Mouse (Mus musculus) olfactory bulb, adult 2 months (tissue): ENCODE data around the gene Gper1. TPM values are rescaled to one million over a fixed set of nuclear protein-coding genes. Genes with fewer than 3 reads are reported as not detected.

Experiments
- H3K27ac ChIP-seq: fragments of 200-500 bp; 2 replicates; pipeline ENCODE4 v1.5.1; 2012; ENCODE audit warnings: low read depth, low read length; ENCODE audit not compliant: insufficient read depth
- H3K4me1 ChIP-seq: fragments of 200-500 bp; 2 replicates; pipeline ENCODE4 v1.6.1; 2012; ENCODE audit warnings: low read length; ENCODE audit not compliant: control insufficient read depth, insufficient read depth
- H3K4me3 ChIP-seq: fragments of 200-500 bp; 2 replicates; pipeline ENCODE4 v1.5.1; 2012; ENCODE audit warnings: mild to moderate bottlenecking, low read depth, low read length, moderate library complexity; ENCODE audit not compliant: insufficient read depth
- CTCF ChIP-seq: fragments of 200-500 bp; IDR thresholded peaks from 2 replicates; pipeline ENCODE4 v1.5.1; 2012; ENCODE audit warnings: low read depth, mild to moderate bottlenecking, low read length, moderate library complexity; ENCODE audit not compliant: insufficient read depth
- POLR2A ChIP-seq: fragments of 200-500 bp; IDR thresholded peaks from 2 replicates; pipeline ENCODE4 v1.6.1; 2012; ENCODE audit warnings: mild to moderate bottlenecking, low read depth, low read length, moderate library complexity; ENCODE audit not compliant: insufficient read depth
- WGBS: fragments of 180-500 bp; shearing (Covaris S2); methylation state at CpG from one replicate; pipeline ENCODE4 v1.1.7; 2018; 5-methylcytosine and 5-hydroxymethylcytosine counted together
- polyA plus RNA-seq: library from polyadenylated mRNA; stranded (reverse); fragments of >200 nt; gene quantifications from 2 replicates; pipeline ENCODE4 v1.2.4, GENCODE M21; 2012; ENCODE audit warnings: low replicate concordance; ENCODE audit not compliant: missing spikeins, insufficient read depth, insufficient read length

Gper1 gene
- polyA plus RNA-seq, 1 experiment = not detected

GRCm38 (mm10) chr5:139408511-139408910 is 14.4 kb upstream of the Gper1 start:
- 85% methylated on average over 7 of the region's 7 CpGs for WGBS
- Histone ChIP-seq H3K4me1 (no peaks in the 10 kb centered on the region; the same call in 1 of the 2 replicates), H3K27ac (no peak overlapping the region), H3K4me3 (no peak overlapping the region)
- TF ChIP-seq POLR2A (no peak), CTCF (no peak)

DNA sequence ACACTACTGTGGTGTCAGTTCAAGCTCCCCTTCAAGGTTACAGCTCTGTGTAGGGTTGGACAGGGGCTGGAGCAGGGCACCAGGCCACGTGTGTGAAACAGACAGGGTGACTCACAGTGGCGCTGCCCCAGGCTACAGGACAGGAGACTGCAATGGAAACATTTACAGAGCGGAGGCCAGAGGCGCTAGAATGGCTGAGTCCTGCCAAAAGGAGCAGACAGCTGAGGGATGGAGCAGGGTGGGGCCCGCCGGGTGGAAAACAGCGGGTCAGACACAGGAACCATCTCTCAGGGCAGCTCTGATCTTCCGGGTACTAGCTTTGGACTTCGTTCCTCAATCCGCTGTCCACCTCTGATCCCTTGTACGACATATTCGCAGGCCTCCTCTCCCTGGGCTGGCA is 13.5 kb upstream of the Gper1 start:
- H3K27ac ChIP-seq = no peak overlapping the region
- 85% methylated on average over 12 of the region's 12 CpGs for WGBS
- TF ChIP-seq POLR2A (no peak), CTCF (no peak)
- no peaks in the 10 kb centered on the region; the same call in 1 of the 2 replicates for H3K4me1 ChIP-seq
- no peak overlapping the region for H3K4me3 ChIP-seq

DNA sequence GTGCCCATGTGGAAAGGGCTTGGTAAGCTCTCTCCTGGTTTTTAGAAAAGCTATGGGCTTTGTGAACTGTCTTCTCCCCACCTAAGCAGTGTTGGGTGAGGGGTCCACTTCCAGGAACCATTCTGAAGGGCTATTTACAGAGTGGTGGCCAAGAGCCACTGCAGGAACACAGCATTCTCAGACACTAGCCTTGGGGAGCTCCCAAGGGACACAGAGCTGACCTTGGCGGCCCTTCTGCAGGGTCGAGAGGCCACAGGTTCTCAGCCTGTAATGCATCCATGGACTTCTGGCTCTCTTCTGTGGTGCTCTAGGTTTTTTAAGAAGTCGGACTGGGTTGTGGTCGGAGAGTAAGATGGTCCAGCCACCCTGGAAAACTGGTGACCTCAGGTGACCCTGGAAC is 12.9 kb upstream of the Gper1 start:
- WGBS = 86% methylated on average over 4 of the region's 4 CpGs
- TF ChIP-seq CTCF = no peak
- no peak for TF ChIP-seq POLR2A
- H3K4me3 ChIP-seq = no peak overlapping the region
- no peak overlapping the region for H3K27ac ChIP-seq
- H3K4me1 ChIP-seq = no peaks in the 10 kb centered on the region; the same call in 1 of the 2 replicates

DNA sequence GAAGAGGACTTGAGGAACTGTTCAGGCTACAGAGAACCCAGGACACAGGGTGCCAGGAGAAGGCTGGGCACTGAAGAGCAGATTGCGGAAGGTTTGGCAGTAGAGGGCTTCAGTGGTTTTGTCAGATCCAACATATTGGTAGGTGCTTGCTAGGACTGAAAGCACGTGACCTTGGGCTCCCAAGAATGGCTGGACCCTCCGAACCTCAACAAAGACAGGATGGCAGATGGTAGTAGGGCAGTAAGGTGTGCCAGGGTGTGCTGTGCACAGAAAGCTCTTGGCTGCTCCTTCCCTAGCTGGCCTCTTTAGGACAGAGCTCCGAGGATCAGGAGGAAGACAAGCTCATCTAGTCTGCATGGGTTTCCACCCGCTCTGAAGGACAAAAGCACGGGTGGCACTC is 11.8 kb upstream of the Gper1 start:
- WGBS = 92% methylated on average over 6 of the region's 6 CpGs
- TF ChIP-seq CTCF (no peak), POLR2A (no peak)

DNA sequence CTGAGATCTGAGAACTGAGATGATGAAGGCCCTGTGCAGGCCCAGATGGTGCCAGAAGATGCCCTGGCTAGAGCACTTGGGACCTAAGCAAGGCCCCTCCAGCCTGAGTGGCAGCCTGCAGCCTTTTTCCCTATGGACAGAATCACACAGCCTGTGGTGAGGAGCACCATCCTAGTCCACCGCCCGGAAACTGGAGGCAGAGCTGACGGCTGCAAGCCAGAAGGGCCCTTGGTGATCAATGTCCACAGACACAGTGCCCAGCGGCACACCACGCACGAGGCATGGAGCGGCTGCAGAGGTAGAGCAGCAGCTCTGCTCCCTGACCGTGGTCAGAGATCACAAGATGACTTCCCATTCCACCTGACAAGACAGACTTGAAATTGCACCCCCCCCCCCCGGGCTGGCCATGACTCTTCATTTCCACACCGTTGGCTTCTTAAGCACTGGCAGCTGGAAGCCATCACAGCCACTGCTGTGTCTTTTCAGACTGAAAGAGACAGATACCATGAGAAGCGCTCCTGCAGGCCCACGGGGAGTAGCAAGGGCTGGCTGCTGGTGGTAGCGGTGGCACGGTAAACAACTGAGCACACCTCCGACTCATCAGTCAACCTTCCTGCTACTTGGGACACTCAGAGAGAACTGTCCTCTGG is 11.2 kb upstream of the Gper1 start:
- Histone ChIP-seq H3K4me3 (no peak overlapping the region), H3K4me1 (no peaks in the 10 kb centered on the region), H3K27ac (no peak overlapping the region)
- 90% methylated on average over 15 of the region's 15 CpGs for WGBS
- TF ChIP-seq CTCF = no peak

More for the DNA sequence above, 11.8 kb upstream of the Gper1 start:
- H3K4me1 ChIP-seq = no peaks in the 10 kb centered on the region; the same call in 1 of the 2 replicates
- H3K4me3 ChIP-seq = no peak overlapping the region
- H3K27ac ChIP-seq = no peak overlapping the region

- TF ChIP-seq CTCF (no peak), POLR2A (no peak)
- H3K27ac ChIP-seq = no peak overlapping the region
- WGBS = 91% methylated on average over 4 of the region's 4 CpGs
- H3K4me1 ChIP-seq = 0 out of 2 replicates have a peak, but pooled peaks cover under 1% of the 10 kb centered on the region
- no peak overlapping the region for H3K4me3 ChIP-seq
These were observed 9.4 kb upstream of the Gper1 start for GRCm38 (mm10) chr5:139413545-139413944.

DNA sequence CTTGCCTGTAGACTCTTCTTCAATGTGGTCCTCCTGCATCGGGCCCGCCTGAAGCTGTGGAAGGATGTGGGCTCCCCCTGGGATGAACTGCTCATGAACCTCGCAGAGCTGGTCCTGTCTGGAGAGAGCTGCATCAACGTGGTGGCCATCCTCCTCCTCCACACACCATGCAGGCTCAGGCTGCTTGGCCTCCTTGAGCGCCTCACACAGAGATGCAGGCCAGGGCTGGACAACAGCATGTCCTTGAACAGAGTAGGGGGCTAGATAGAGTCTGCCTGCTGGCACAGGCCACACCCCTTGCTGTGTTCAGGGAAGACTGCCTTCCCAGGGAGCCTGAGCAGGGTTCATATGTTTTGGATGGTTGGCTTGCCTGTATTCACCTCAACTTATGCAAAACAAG is 8.0 kb upstream of the Gper1 start:
- 94% methylated on average over 5 of the region's 5 CpGs for WGBS
- no peak overlapping the region for H3K4me3 ChIP-seq
- no peak overlapping the region for H3K27ac ChIP-seq
- 0 out of 2 replicates have a peak, but pooled peaks cover 7% of the 10 kb centered on the region for H3K4me1 ChIP-seq
- TF ChIP-seq POLR2A = no peak
- TF ChIP-seq CTCF = no peak

DNA sequence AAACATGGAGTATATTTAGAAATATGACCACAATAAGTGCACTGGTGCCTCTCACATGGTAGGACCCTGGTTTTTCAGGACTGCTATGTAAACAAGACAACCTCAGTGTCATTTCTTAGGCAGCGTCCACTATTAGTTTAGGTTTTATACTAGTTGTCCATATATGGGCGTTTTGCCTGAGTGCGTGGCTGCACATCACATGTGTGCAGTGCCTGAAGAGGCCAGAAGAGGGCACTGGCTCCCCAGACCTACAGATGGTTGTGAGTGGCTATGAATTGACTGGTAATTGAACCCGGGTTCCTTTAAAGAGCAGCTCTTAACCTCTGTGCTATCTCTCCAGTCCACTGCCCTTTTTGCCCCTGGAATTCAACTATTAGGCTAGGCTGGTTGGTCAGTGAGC is 6.0 kb upstream of the Gper1 start:
- Histone ChIP-seq H3K4me3 (no peak overlapping the region), H3K27ac (no peak overlapping the region), H3K4me1 (0 out of 2 replicates have a peak, but pooled peaks cover 7% of the 10 kb centered on the region)
- WGBS = 95% methylated on average over 4 of the region's 4 CpGs
- TF ChIP-seq POLR2A = no peak
- TF ChIP-seq CTCF = no peak

DNA sequence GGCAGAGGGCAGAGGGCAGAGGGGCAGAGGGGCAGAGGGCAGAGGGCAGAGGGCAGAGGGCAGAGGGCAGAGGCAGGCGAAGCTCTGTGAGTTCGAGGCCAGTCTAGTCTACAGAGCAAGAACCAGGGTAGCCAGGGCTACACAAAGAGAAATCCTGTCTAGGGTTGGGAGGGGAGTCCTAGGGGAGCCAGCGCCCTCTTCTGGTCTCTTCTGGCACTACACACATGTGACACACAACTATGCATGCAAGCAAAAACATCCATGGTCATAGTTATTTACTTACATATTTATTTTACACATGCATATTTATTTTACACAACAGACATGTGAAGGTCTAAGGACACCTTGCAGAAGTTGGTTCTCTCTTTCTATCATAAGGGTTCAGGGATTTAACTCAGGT is 5.5 kb upstream of the Gper1 start:
- TF ChIP-seq POLR2A = no peak
- no peak for TF ChIP-seq CTCF
- H3K4me1 ChIP-seq = 0 out of 2 replicates have a peak, but pooled peaks cover 7% of the 10 kb centered on the region
- H3K4me3 ChIP-seq = no peak overlapping the region
- no peak overlapping the region for H3K27ac ChIP-seq
- 95% methylated on average over 3 of the region's 3 CpGs for WGBS
